8 mouse cellular contexts compared by ENCODE assay signal in the genomic region with DNA sequence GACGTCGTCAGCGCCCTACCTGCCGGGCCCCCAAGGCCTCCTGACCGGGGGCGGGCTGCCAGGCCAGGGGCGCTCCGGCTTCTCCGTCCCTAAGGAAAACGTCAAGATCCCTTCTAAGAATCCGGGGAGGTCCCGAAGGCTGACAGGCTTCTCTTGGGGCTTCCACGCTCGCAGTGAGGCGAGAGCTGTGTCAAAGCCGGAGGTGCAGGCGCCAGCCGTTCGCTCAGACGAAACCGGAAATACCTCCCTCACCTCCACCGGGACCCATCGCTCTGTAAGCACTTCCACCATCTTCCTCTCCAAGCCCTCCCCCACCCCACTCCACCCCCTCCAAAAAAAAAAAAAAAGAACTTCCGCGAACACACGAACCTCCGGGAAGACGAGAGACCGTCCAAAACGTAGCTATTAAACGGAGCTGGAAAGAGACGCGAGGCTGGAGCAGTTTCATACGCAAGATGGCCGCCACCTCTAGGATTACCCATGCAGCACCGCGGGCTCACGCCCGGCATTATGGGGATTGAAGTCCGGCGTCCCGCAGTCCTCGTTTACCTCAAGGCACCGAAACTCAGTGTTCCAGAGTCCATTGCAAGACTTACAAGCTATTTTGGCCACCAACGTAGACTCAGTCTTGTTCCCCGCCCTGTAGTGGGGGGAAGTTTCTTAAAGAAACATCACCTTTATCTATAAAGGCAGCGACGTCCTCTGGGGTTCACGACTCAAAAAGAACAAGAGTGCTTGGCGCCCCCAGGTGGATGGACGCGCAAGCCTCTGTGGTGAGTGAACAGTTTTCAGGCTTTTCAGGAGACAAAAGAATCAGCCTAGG. TPM values are rescaled to one million over a fixed set of nuclear protein-coding genes. Genes with fewer than 3 reads are reported as not detected.
DNase-seq lines count a peak whose midpoint lies in the region; ATAC-seq lines count a peak whose summit lies in the region.

No protein-coding gene starts in this region.

- peak overlapping the region; percentile 94 for H3K4me3 ChIP-seq in hindbrain, embryonic 12.5 days

- H3K4me1 ChIP-seq in hindbrain, embryonic 12.5 days: peaks cover 8% of the 10 kb centered on the region

- WGBS in hindbrain, embryonic 12.5 days: under 1% methylated on average over 52 of the region's 52 CpGs

- H3K4me2 ChIP-seq in hindbrain, embryonic 12.5 days (replicated peaks): peak overlapping the region; percentile 71

- peak; percentile 98 for DNase-seq in NIH3T3 (ENCODE audit: low read depth)
- DNase-seq in cerebellum, postnatal 10 days: peak; percentile 97
- peak; percentile 94 to 97 for DNase-seq in frontal cortex, postnatal 10 days (ENCODE audit: low spot score in 2 of 2)
- peak; percentile 90 to 98 for DNase-seq in layer of hippocampus, postnatal 14 days (ENCODE audit: low spot score in 2 of 2)
- DNase-seq in lung, postnatal 14 days: peak; percentile 94
- DNase-seq in retina, adult 2 months (ENCODE audit: low read depth, low spot score): peak; percentile 90
- peak; percentile 94 to 95 for DNase-seq in thymus, postnatal 36 days

- peak; percentile 98 for ATAC-seq in hindbrain, embryonic 12.5 days (ENCODE audit: low FRiP score)

- H3K36me3 ChIP-seq in hindbrain, embryonic 12.5 days: peaks cover 13% of the 10 kb centered on the region

- peak overlapping the region; percentile 94 for H3K27ac ChIP-seq in hindbrain, embryonic 12.5 days

- H3K9me3 ChIP-seq in hindbrain, embryonic 12.5 days (replicated peaks): no peaks in the 10 kb centered on the region

- peak overlapping the region; percentile 85 for H3K9ac ChIP-seq in hindbrain, embryonic 12.5 days

- H3K27me3 ChIP-seq in hindbrain, embryonic 12.5 days: no peaks in the 10 kb centered on the region

RNA-seq across cellular contexts. Expression of gene N4bp2l2, which starts 0.6 kb away (rescaled TPM):
- 37.1 and 39.3 TPM in 2 replicates for polyA plus RNA-seq in hindbrain, embryonic 12.5 days (2016; fragmentation: Nextera tagmentation; extraction: Ambion mirVana)
- total RNA-seq in layer of hippocampus, postnatal 14 days (2021): 10 to 100 TPM; 70.1 to 75.4 TPM

RNA-seq across cellular contexts. Expression of gene Pds5b, which starts 8.2 kb away (rescaled TPM):
- 38.6 and 44.8 TPM in 2 replicates for polyA plus RNA-seq in hindbrain, embryonic 12.5 days (2016; fragmentation: Nextera tagmentation; extraction: Ambion mirVana)
- 10 to 100 TPM; 65.9 to 66.5 TPM for total RNA-seq in layer of hippocampus, postnatal 14 days (2021)

Comparison
In these comparisons a context has a peak if more than half of its experiments do, and no peak if none do; other contexts are left out.
1. Peak in every context shown above with its lines: DNase-seq, ATAC-seq, H3K4me3 ChIP-seq and H3K27ac ChIP-seq.